Mouse (Mus musculus): Measurements from ENCODE around the gene Crbn.
A peak's percentile ranks its signal among the peaks of the same experiment; 100 is the strongest.

Gene Crbn

DNA sequence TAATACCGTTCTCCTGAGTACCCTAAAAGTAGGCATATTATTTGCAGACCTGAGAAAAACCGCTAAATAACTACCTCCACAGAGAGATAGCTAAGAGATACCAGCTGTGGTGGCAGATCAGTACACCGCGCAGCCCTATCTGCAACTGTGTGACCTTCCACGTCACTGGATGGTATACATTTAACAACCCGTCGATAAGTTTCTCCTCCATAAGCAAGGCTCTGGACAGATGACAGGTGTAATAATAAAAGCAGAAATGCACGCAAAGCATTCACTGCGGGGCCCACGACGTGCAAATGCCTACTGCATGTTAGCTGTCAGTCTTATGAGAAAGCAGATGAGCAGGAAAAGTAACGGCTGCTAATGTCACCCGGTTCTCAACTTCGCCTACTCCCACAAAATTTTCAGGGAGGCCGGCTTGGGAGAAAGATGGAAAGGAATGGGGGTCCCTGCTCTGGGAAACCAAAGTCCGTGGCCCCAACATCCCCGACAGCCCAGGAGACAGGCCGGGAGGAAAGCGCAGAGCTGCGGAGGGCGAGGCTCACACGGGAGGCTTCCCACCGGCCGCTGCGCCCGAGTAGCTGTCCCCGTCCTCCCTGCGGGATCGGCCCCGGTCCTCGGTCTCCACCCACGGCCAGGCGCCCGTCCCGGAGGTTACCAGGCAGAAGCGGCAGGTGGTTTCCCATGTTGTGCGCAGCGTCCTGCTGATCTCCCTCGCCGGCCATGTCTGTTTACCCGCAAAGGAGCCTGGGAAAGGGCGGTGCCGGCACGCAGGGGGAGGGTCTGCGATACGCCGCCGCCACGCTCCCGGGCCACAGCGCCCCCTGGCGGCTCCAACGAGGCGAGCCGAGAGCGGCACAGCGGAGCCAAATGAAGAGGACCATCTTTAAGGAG is at the start of gene Crbn:
TSS of gene Crbn (minus strand) at position 745 of the 894 bp plus-strand sequence.
- peak; percentile 82 to 88 for DNase-seq (ENCODE audit: low spot score in 2 of 2)

DNA sequence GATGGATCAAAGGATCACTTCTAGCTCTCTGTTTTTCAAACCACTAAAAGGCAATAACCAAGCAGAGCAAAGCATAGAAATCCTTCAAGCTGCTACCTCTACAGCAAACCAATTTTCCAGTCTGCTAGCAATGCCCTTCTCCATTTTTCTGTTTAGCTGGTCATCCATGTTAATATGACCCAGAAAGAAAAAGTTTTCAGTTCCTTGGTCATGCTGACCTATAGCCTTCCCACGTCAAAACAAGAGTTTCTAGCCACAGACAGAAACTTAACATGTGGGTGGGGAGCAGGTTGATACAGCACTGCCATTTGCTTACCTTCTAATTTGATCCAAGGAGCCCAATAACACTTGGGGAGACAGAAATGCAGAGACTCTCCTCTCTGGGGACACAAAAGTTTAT is 40.3 kb upstream of the Crbn start:
- no peak for DNase-seq (ENCODE audit: low spot score in 2 of 2)

GRCm38 (mm10) chr6:106838053-106838452 is 38.2 kb upstream of the Crbn start:
- DNase-seq (ENCODE audit: low spot score in 2 of 2): no peak

DNA sequence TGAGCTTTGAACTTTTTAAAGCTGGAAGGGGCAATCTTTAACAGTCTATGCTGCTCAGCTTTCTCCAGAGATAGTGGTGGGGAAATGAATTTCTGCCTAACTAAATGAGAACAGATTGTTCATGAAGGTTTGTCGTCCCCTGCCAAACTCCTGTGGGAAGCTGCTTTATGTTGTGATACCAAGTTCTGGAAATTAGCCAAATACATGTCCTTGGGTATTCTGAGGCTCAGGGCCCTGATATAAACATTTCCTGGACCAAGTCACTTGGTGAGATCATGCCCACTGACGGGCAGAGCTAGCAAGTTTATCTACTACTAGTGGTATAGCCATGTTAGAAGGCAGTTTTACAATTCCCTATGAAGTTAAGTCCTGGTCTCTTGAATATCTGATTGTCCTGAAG is 35.4 kb upstream of the Crbn start:
- DNase-seq (ENCODE audit: low spot score in 2 of 2): no peak

DNA sequence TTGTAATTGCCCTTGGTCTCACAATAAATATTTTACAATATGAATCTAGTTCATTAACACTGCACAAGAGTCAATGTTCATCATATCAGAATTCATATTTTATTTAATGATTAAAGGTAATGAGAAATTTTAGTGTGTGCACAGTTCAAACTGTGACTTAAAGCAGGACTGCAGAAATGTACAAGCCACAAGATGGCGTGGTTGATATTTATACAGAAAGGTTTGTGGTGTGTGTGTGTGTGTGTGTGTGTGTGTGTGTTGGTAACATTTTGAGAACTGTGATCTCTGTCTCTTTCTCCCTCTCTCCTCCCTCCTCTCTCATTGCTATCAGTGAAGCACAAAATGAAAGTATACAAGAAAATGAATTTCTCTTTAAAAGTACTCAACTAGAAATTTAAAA is 22.5 kb upstream of the Crbn start:
- no peak for DNase-seq (ENCODE audit: low spot score in 2 of 2)

- DNase-seq (ENCODE audit: low spot score in 2 of 2): no peak
Observed at GRCm38 (mm10) chr6:106820566-106820965, 20.7 kb upstream of the Crbn start.

- no peak for DNase-seq (ENCODE audit: low spot score in 2 of 2)
Observed at GRCm38 (mm10) chr6:106819906-106820305, 20.0 kb upstream of the Crbn start.

GRCm38 (mm10) chr6:106819246-106819645 is 19.4 kb upstream of the Crbn start:
- no peak for DNase-seq (ENCODE audit: low spot score in 2 of 2)

DNA sequence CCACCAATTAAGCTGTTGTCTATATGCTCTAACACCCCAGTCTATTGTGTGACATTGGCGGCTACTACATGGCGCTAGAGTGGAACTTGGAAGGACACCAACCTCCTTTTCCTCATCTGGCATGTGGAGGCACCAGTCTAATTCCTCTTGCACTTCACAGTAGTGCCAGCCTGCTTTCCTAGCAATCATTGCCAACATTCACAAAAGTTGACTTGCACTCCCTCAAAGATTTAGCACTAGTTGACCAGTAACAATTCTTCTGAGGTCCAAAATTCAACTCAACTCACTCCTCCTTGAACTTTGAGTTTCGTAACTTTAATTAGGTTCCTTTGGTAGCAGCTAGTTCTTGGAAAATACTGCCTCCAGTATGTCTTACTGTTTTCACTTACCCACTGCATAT is 10.8 kb upstream of the Crbn start:
- DNase-seq (ENCODE audit: low spot score in 2 of 2): no peak

- DNase-seq (ENCODE audit: low spot score in 2 of 2): no peak
Observed at GRCm38 (mm10) chr6:106809161-106809560, 9.3 kb upstream of the Crbn start.

DNA sequence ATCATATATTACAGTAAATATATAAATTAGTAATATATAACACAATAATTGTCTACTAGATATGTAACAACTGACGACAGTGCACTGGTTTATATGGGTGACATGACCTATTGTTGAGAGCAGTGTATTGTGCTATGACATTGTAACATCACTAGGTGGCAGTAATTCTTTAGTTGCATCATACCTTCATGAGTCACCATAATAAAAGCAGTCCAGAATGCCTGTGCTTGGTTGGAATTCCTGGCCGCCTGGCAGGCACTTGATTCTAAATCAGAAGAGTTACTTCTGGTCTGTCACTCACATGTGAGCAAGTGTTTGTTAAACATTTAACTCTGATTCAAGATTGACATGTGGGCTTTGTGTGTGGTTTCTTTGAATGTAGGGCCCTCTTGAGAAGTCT is 5.0 kb upstream of the Crbn start:
- DNase-seq (ENCODE audit: low spot score in 2 of 2): no peak

DNA sequence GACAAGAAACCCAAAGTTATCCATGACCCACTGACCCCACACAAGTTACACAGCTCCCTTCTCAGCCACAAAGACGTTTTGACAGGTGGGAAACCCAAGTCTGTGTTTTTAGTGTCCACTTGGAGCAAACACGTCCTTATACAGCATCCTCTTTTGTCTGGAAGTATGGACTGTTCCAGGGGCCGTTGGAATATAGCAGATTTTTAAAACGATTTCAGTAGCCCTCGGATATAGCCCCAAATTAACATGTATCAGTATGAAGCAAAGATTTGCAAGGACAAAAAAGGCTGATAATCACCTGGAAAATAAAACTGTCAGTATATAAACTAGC is 315 bp upstream of the Crbn start:
- no peak for DNase-seq (ENCODE audit: low spot score in 2 of 2)

DNA sequence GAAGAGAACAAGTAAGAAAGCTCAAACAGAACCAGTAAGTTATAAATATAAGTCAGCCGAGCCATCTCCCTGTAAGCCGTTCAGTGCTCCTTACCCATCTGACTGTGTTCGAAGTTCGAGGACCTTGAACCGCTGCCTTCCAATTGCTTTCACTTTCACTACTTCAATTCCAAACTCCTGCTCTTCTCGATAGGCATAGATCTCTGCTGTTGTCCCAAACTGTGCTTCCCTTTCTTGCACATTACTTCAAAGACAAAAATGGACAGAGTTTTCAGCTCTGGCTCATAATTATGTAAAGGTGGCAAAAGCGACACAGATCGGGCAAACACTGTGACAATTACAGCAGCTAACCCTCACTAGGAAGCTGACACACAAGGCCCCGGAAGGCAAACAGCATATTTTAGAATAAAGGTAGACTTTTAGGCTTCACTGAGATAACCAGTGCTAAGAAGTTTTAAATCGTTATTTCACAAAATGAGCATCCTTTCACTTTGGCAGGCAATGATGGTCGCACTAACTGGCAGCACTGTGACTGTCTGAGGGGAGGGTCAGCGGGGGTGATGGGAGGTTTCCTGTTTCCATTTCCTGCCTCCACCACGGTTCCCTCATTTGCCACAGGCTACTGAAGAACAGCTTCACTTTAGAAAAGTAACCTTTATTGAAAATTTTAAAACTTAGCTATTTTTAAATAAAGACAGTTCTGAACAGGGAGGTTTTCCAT is 5.6 kb downstream of the Crbn start:
- DNase-seq (ENCODE audit: low spot score in 2 of 2): no peak

- DNase-seq (ENCODE audit: low spot score in 2 of 2): no peak
Observed at GRCm38 (mm10) chr6:106793621-106794020, 6.3 kb downstream of the Crbn start.

DNA sequence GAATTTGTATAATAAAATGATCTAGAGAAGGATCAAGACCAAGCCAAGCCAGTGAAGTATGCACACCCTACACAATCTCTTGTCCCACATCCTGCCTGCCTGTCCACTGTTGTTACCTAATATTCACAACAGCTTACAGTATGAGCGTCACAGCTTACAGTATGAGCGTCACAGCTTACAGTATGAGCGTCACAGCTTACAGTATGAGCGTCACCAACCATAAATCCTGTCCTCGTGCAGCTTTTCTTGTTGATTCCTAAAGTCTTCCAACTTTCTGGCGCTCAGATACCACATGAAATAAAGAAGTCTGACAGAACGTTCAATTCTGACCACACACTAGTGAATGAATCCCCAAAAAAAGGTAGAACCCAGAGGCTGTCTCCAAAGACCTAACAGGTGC is 6.8 kb downstream of the Crbn start:
- no peak for DNase-seq (ENCODE audit: low spot score in 2 of 2)

- DNase-seq (ENCODE audit: low spot score in 2 of 2): no peak
Observed at GRCm38 (mm10) chr6:106792486-106792885, 7.4 kb downstream of the Crbn start.

GRCm38 (mm10) chr6:106791429-106791828 is 8.4 kb downstream of the Crbn start:
- no peak for DNase-seq (ENCODE audit: low spot score in 2 of 2)

DNA sequence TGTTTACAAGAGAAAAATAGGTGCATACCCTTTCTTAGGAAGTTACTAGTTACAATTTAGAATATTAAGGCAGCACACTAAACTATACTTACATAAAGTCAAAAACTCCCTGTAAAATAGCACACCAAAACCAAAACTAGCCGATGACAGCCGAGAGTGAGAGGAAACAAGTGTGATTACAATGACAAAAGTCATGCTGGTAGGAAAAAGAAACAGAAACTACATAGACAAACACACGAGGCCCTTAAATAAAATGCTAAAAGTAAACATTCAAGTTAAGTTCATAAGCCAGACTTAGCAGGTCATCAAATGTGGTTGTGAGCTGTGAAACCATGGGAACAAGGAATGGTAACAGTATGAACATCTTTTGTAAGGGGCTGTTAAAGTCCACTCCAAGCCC is 12.7 kb downstream of the Crbn start:
- DNase-seq (ENCODE audit: low spot score in 2 of 2): no peak

DNA sequence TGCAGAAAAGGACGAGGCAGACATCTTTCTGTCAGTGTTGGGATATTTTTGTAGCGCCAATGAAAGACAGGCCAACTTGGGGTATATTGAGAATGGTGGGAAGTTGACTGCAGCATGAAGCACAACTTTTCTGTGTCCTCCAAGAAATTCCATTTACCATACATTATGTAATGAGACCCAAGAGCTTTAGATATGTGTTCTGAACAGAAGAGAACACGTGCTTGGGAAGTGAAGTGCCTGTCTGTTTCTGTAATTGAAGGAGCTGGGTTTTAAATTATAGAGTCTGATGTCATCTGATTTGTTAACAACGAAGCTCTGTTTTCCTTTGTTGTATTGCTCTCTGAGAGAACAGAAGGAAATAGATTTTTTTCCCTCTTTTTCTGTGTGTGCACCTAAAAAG is 29.8 kb downstream of the Crbn start:
- no peak for DNase-seq (ENCODE audit: low spot score in 2 of 2)

GRCm38 (mm10) chr6:106769290-106769866 is 30.5 kb downstream of the Crbn start:
- DNase-seq (ENCODE audit: low spot score in 2 of 2): no peak

DNA sequence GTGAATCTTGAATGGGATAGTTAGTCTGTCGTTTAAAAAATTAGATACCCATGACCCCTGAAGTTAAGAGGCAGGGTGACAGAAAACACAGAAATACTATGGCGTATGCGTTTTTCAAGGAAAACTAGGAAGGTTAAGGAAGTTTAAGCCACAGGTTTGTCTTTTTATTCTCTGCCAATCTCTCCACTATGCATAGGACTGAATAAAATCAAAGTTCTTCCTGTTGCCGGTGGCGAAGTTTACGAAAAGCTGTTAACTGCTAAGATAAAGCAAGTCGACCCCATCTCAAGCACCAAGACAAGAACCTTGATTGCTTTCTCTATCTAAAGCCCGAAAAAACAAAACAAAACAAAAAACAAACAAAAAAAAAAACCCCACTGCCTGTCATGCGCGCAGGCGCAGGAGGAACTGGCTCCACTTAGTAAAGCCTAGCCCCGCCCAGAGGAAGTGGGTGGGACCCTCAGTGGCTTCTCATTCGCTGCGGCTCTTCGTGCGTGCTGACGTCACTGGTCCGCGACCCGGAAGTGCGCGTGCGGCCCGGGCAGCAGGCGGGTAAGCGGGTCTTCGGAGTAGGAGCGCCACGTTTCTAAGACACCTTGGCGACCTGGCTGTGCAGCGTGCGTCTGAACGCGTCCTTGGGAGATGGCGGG is 31.1 kb downstream of the Crbn start, which contains the start of gene Trnt1:
TSS of gene Trnt1 (plus strand) at position 481 of the 650 bp plus-strand sequence.
- DNase-seq (ENCODE audit: low spot score in 2 of 2): peak; percentile 96 to 97

- no peak for DNase-seq (ENCODE audit: low spot score in 2 of 2)
Observed at GRCm38 (mm10) chr6:106766774-106767173, 33.1 kb downstream of the Crbn start.

All from frontal cortex, postnatal 10 days (tissue).